Mouse (Mus musculus) layer of hippocampus, adult 18-20 months (tissue): ENCODE data around the gene Kank4. TPM values are rescaled to one million over a fixed set of nuclear protein-coding genes. Genes with fewer than 3 reads are reported as not detected.
"Not testable (repeated sequence)": the region's sequence is repeated elsewhere in the genome, so short reads cannot be mapped to it uniquely, and the experiment has no call there.

Source experiments
- DNase-seq, 2 experiments: peaks; one replicate each; pipeline ENCODE4 v3.0.0; 2022; ENCODE audit warnings: low spot score in 2 of 2
- total RNA-seq, 2 experiments: library from RNA; stranded (reverse); gene quantifications; 2 replicates each; pipeline ENCODE4 v1.2.3; 2021

The Kank4 gene
- total RNA-seq, 2 experiments from 2014 or later, result 2.1 to 3.8 TPM

GRCm38 (mm10) chr4:98834782-98835181 lies 17.4 kb upstream of the Kank4 start:
- no peak for DNase-seq

- DNase-seq, result no peak
Measured at GRCm38 (mm10) chr4:98831726-98832125, 14.4 kb upstream of the Kank4 start.

GRCm38 (mm10) chr4:98826701-98827100 lies 9.4 kb upstream of the Kank4 start:
- no peak for DNase-seq

GRCm38 (mm10) chr4:98823740-98824139 lies 6.4 kb upstream of the Kank4 start, which contains the start of gene I0C0044D17Rik:
TSS of gene I0C0044D17Rik (minus strand) at chr4:98823840.
- DNase-seq, result not testable (repeated sequence)

GRCm38 (mm10) chr4:98823047-98823446 lies 5.7 kb upstream of the Kank4 start:
- no peak for DNase-seq

- DNase-seq, result no peak
Measured at GRCm38 (mm10) chr4:98822478-98822877, 5.1 kb upstream of the Kank4 start.

- DNase-seq, result no peak
Measured at GRCm38 (mm10) chr4:98819216-98819755, 1.9 kb upstream of the Kank4 start.

- no peak for DNase-seq
Measured at GRCm38 (mm10) chr4:98816807-98817183, 542 bp downstream of the Kank4 start.

GRCm38 (mm10) chr4:98806306-98806705 lies 11.0 kb downstream of the Kank4 start:
- no peak for DNase-seq

- no peak for DNase-seq
Measured at GRCm38 (mm10) chr4:98805291-98806048, 11.9 kb downstream of the Kank4 start.

GRCm38 (mm10) chr4:98804476-98805134 lies 12.7 kb downstream of the Kank4 start:
- no peak for DNase-seq

- DNase-seq, result no peak
Measured at GRCm38 (mm10) chr4:98801775-98802174, 15.6 kb downstream of the Kank4 start.

GRCm38 (mm10) chr4:98800824-98801223 lies 16.5 kb downstream of the Kank4 start:
- DNase-seq, result no peak

- DNase-seq, result no peak
Measured at GRCm38 (mm10) chr4:98796591-98797341, 20.6 kb downstream of the Kank4 start.

- DNase-seq, result no peak
Measured at GRCm38 (mm10) chr4:98795241-98795640, 22.1 kb downstream of the Kank4 start.

GRCm38 (mm10) chr4:98793486-98793885 lies 23.9 kb downstream of the Kank4 start:
- DNase-seq, result no peak

- DNase-seq, result no peak
Measured at GRCm38 (mm10) chr4:98790721-98791120, 26.6 kb downstream of the Kank4 start.

- DNase-seq, result no peak
Measured at GRCm38 (mm10) chr4:98789861-98790311, 27.5 kb downstream of the Kank4 start.

- DNase-seq, result no peak
Measured at GRCm38 (mm10) chr4:98789133-98789765, 28.1 kb downstream of the Kank4 start.

- DNase-seq, result no peak
Measured at GRCm38 (mm10) chr4:98786281-98786680, 31.1 kb downstream of the Kank4 start.

GRCm38 (mm10) chr4:98785851-98786250 lies 31.5 kb downstream of the Kank4 start:
- no peak for DNase-seq
